Comparison of ENCODE assay signal across 7 mouse cellular contexts in genomic region chr10:81341333-81341949, GRCm38 (mm10). TPM values are rescaled to one million over a fixed set of nuclear protein-coding genes. Genes with fewer than 3 reads are reported as not detected.
A peak's percentile ranks its signal among the peaks of the same experiment; 100 is the strongest.
DNase-seq lines count a peak whose midpoint lies in the region; ATAC-seq and TF ChIP-seq lines count a peak whose summit lies in the region.

No protein-coding gene starts in this region.

- intact Hi-C loops in gastrocnemius, postnatal 14 days (cut with DNase I; ENCODE audit: low total_unique reads), result no loop called here

- H3K4me1 ChIP-seq in midbrain, embryonic 10.5 days, result peaks cover 22% of the 10 kb centered on the region
- peaks cover 8% of the 10 kb centered on the region for H3K4me1 ChIP-seq in midbrain, embryonic 16.5 days (ENCODE audit: control insufficient read depth, insufficient read depth, low read length)
- peaks cover 31% of the 10 kb centered on the region for H3K4me1 ChIP-seq in G1E (ENCODE audit: insufficient read depth, low read depth, low read length)
- H3K4me1 ChIP-seq in bone marrow, adult 2 months (ENCODE audit: control insufficient read depth, insufficient read depth, low read length), result peaks cover 1% of the 10 kb centered on the region
- H3K4me1 ChIP-seq in liver, postnatal 0 days (ENCODE audit: insufficient read depth), result peaks cover 7% of the 10 kb centered on the region

- H3K36me3 ChIP-seq in midbrain, embryonic 10.5 days, result peaks cover 15% of the 10 kb centered on the region
- no peaks in the 10 kb centered on the region for H3K36me3 ChIP-seq in midbrain, embryonic 16.5 days (ENCODE audit: control insufficient read depth, insufficient read depth, low read length)
- H3K36me3 ChIP-seq in G1E (replicated peaks), result peaks cover 14% of the 10 kb centered on the region
- no peaks in the 10 kb centered on the region for H3K36me3 ChIP-seq in liver, postnatal 0 days (replicated peaks; ENCODE audit: insufficient read depth, low read length)

- H3K27me3 ChIP-seq in midbrain, embryonic 10.5 days (ENCODE audit: low read depth, poor library complexity, severe bottlenecking), result peaks cover 91% of the 10 kb centered on the region
- H3K27me3 ChIP-seq in midbrain, embryonic 16.5 days (ENCODE audit: control insufficient read depth, insufficient read depth, low read depth, low read length), result peaks cover 38% of the 10 kb centered on the region
- H3K27me3 ChIP-seq in G1E (ENCODE audit: insufficient read depth, low read length), result peaks cover 36% of the 10 kb centered on the region
- peaks cover 35% of the 10 kb centered on the region for H3K27me3 ChIP-seq in liver, postnatal 0 days (ENCODE audit: insufficient read depth, low read length)

- TF ChIP-seq EP300 in liver, postnatal 0 days (IDR thresholded peaks at IDR 0.05; ENCODE audit: low read depth), result no peak

- no peak for ATAC-seq in midbrain, embryonic 16.5 days
- no peak for ATAC-seq in G1E (ENCODE audit: extremely low read depth, insufficient number of reproducible peaks, low FRiP score, poor library complexity, severe bottlenecking)
- 0 out of 2 replicates have a peak, but pooled peaks have one; percentile 22 for ATAC-seq in liver, postnatal 0 days

- H3K9me3 ChIP-seq in midbrain, embryonic 10.5 days (replicated peaks), result no peaks in the 10 kb centered on the region
- no peaks in the 10 kb centered on the region for H3K9me3 ChIP-seq in midbrain, embryonic 16.5 days (replicated peaks; ENCODE audit: control insufficient read depth, low read length, poor library complexity, severe bottlenecking)
- H3K9me3 ChIP-seq in G1E (replicated peaks), result peaks cover 11% of the 10 kb centered on the region; the same call in 1 of the 2 replicates
- H3K9me3 ChIP-seq in liver, postnatal 0 days (ENCODE audit: low read length), result no peaks in the 10 kb centered on the region

- no peak overlapping the region for H3K4me3 ChIP-seq in midbrain, embryonic 10.5 days
- no peak overlapping the region for H3K4me3 ChIP-seq in midbrain, embryonic 16.5 days (ENCODE audit: low read depth, low read length)
- no peak overlapping the region for H3K4me3 ChIP-seq in G1E (ENCODE audit: low read depth, low read length)
- no peak overlapping the region for H3K4me3 ChIP-seq in bone marrow, adult 2 months (replicated peaks; ENCODE audit: control insufficient read depth, low read depth, low read length)
- H3K4me3 ChIP-seq in liver, postnatal 0 days (ENCODE audit: low read depth, low read length), result no peak overlapping the region

- TF ChIP-seq CTCF in G1E (IDR thresholded peaks at IDR 0.05; ENCODE audit: low read depth, low read length), result peak; percentile 59; the same call in 1 of the 2 replicates
- TF ChIP-seq CTCF in bone marrow, adult 2 months (IDR thresholded peaks at IDR 0.05; ENCODE audit: control insufficient read depth, insufficient read depth, low read length), result peak; percentile 79
- TF ChIP-seq CTCF in liver, postnatal 0 days (IDR thresholded peaks at IDR 0.05; ENCODE audit: low read depth), result peak; percentile 89

- H3K4me2 ChIP-seq in midbrain, embryonic 16.5 days (ENCODE audit: low read length), result no peak overlapping the region
- H3K4me2 ChIP-seq in liver, postnatal 0 days (ENCODE audit: low read depth, low read length), result no peak overlapping the region

- WGBS in midbrain, embryonic 10.5 days, result 36% methylated on average over 16 of the region's 16 CpGs
- 40% methylated on average over 16 of the region's 16 CpGs for WGBS in midbrain, embryonic 16.5 days
- WGBS in bone marrow, adult 2 months, result 45% methylated on average over 16 of the region's 16 CpGs
- whole genome bisulfite sequencing in liver, postnatal 0 days (ENCODE audit: insufficient replicate concordance), result 37% methylated on average over 16 of the region's 16 CpGs

- DNase-seq in midbrain, embryonic 10.5 days (ENCODE audit: low spot score), result peak; percentile 75
- DNase-seq in G1E (ENCODE audit: low spot score), result peak; percentile 59
- peak; percentile 73 for DNase-seq in gastrocnemius, postnatal 14 days
- DNase-seq in liver, postnatal 0 days, result peak; percentile 81
- peak; percentile 71 to 93 for DNase-seq in spleen, postnatal 4 days (ENCODE audit: low spot score in 2 of 2)

- no peak for TF ChIP-seq POLR2A in bone marrow, adult 2 months (IDR thresholded peaks at IDR 0.05; ENCODE audit: borderline replicate concordance, control insufficient read depth, low read depth, low read length)

- H3K27ac ChIP-seq in midbrain, embryonic 10.5 days (replicated peaks), result no peak overlapping the region
- H3K27ac ChIP-seq in midbrain, embryonic 16.5 days (ENCODE audit: low read length), result no peak overlapping the region
- no peak overlapping the region for H3K27ac ChIP-seq in bone marrow, adult 2 months (ENCODE audit: control insufficient read depth, insufficient read depth, low read depth, low read length, poor library complexity)
- H3K27ac ChIP-seq in liver, postnatal 0 days (ENCODE audit: low read depth), result no peak overlapping the region

- no peak overlapping the region for H3K9ac ChIP-seq in midbrain, embryonic 16.5 days (ENCODE audit: low read depth, low read length)
- H3K9ac ChIP-seq in liver, postnatal 0 days (replicated peaks), result no peak overlapping the region

RNA-seq across cellular contexts. Expression of gene Gipc3, which starts 1.6 kb away (rescaled TPM):
- polyA plus RNA-seq in midbrain, embryonic 10.5 days (2016; fragmentation: Nextera tagmentation; extraction: Ambion mirVana), result not detected in 2 replicates
- polyA plus RNA-seq in midbrain, embryonic 16.5 days (2015; fragmentation: Nextera tagmentation; extraction: Ambion mirVana), result not detected in 2 replicates
- total RNA-seq in G1E (2014; fragmentation: Nextera tagmentation), result not detected in 2 replicates
- total RNA-seq in G1E (2017), result 0.11 TPM in 1 of 2 replicates, not detected in the other
- not detected in 2 replicates for polyA plus RNA-seq in G1E (2012)
- not detected in 2 replicates for polyA plus RNA-seq in bone marrow, adult 2 months (2011; ENCODE audit: insufficient read depth, insufficient read length, low replicate concordance, missing spikeins)
- total RNA-seq in gastrocnemius, postnatal 14 days (2021), result 1 to 10 TPM; 1.8 to 2.0 TPM
- 0.02 and 0.08 TPM in 2 replicates for polyA plus RNA-seq in liver, postnatal 0 days (2015; fragmentation: Nextera tagmentation; extraction: Ambion mirVana)

RNA-seq across cellular contexts. Expression of gene Hmg20b, which starts 8.8 kb away (rescaled TPM):
- 102 and 115 TPM in 2 replicates for polyA plus RNA-seq in midbrain, embryonic 10.5 days (2016; fragmentation: Nextera tagmentation; extraction: Ambion mirVana)
- 24.9 and 25.0 TPM in 2 replicates for polyA plus RNA-seq in midbrain, embryonic 16.5 days (2015; fragmentation: Nextera tagmentation; extraction: Ambion mirVana)
- total RNA-seq in G1E (2014; fragmentation: Nextera tagmentation), result 36.7 and 39.2 TPM in 2 replicates
- 12.0 and 21.9 TPM in 2 replicates for total RNA-seq in G1E (2017)
- 142 and 193 TPM in 2 replicates for polyA plus RNA-seq in G1E (2012)
- 56.9 and 60.7 TPM in 2 replicates for polyA plus RNA-seq in bone marrow, adult 2 months (2011; ENCODE audit: insufficient read depth, insufficient read length, low replicate concordance, missing spikeins)
- total RNA-seq in gastrocnemius, postnatal 14 days (2021), result 10 to 100 TPM; 24.3 to 25.8 TPM
- polyA plus RNA-seq in liver, postnatal 0 days (2015; fragmentation: Nextera tagmentation; extraction: Ambion mirVana), result 26.4 and 27.1 TPM in 2 replicates

RNA-seq across cellular contexts. Expression of gene Tbxa2r, which starts 12.9 kb away (rescaled TPM):
- 2.9 and 3.3 TPM in 2 replicates for polyA plus RNA-seq in midbrain, embryonic 10.5 days (2016; fragmentation: Nextera tagmentation; extraction: Ambion mirVana)
- polyA plus RNA-seq in midbrain, embryonic 16.5 days (2015; fragmentation: Nextera tagmentation; extraction: Ambion mirVana), result 4.8 and 5.2 TPM in 2 replicates
- total RNA-seq in G1E (2014; fragmentation: Nextera tagmentation), result not detected in 2 replicates
- 0.06 TPM in 1 of 2 replicates, not detected in the other for total RNA-seq in G1E (2017)
- polyA plus RNA-seq in G1E (2012), result 0.06 TPM in 1 of 2 replicates, not detected in the other
- polyA plus RNA-seq in bone marrow, adult 2 months (2011; ENCODE audit: insufficient read depth, insufficient read length, low replicate concordance, missing spikeins), result 3.3 and 7.9 TPM in 2 replicates
- 1 to 10 TPM; 1.5 to 2.2 TPM for total RNA-seq in gastrocnemius, postnatal 14 days (2021)
- polyA plus RNA-seq in liver, postnatal 0 days (2015; fragmentation: Nextera tagmentation; extraction: Ambion mirVana), result 5.2 and 5.4 TPM in 2 replicates

RNA-seq across cellular contexts. Expression of gene Mfsd12, which starts 15.8 kb away (rescaled TPM):
- 9.3 and 10.6 TPM in 2 replicates for polyA plus RNA-seq in midbrain, embryonic 10.5 days (2016; fragmentation: Nextera tagmentation; extraction: Ambion mirVana)
- polyA plus RNA-seq in midbrain, embryonic 16.5 days (2015; fragmentation: Nextera tagmentation; extraction: Ambion mirVana), result 17.2 and 18.1 TPM in 2 replicates
- total RNA-seq in G1E (2014; fragmentation: Nextera tagmentation) (14.3 and 14.4 TPM in 2 replicates), G1E (2017) (13.1 and 14.6 TPM in 2 replicates)
- 46.7 and 48.2 TPM in 2 replicates for polyA plus RNA-seq in G1E (2012)
- polyA plus RNA-seq in bone marrow, adult 2 months (2011; ENCODE audit: insufficient read depth, insufficient read length, low replicate concordance, missing spikeins), result 11.0 and 14.3 TPM in 2 replicates
- 1 to 10 TPM; 3.7 to 4.0 TPM for total RNA-seq in gastrocnemius, postnatal 14 days (2021)
- 6.8 and 7.9 TPM in 2 replicates for polyA plus RNA-seq in liver, postnatal 0 days (2015; fragmentation: Nextera tagmentation; extraction: Ambion mirVana)

RNA-seq across cellular contexts. Expression of gene Cactin, which starts 20.5 kb away (rescaled TPM):
- polyA plus RNA-seq in midbrain, embryonic 10.5 days (2016; fragmentation: Nextera tagmentation; extraction: Ambion mirVana), result 53.5 and 53.6 TPM in 2 replicates
- 27.6 and 28.3 TPM in 2 replicates for polyA plus RNA-seq in midbrain, embryonic 16.5 days (2015; fragmentation: Nextera tagmentation; extraction: Ambion mirVana)
- 9.0 and 11.4 TPM in 2 replicates for total RNA-seq in G1E (2014; fragmentation: Nextera tagmentation)
- total RNA-seq in G1E (2017), result 23.5 and 23.9 TPM in 2 replicates
- 77.9 and 80.5 TPM in 2 replicates for polyA plus RNA-seq in G1E (2012)
- polyA plus RNA-seq in bone marrow, adult 2 months (2011; ENCODE audit: insufficient read depth, insufficient read length, low replicate concordance, missing spikeins), result 24.0 and 36.6 TPM in 2 replicates
- 1 to 10 TPM; 7.7 to 10.0 TPM for total RNA-seq in gastrocnemius, postnatal 14 days (2021)
- 12.4 and 12.9 TPM in 2 replicates for polyA plus RNA-seq in liver, postnatal 0 days (2015; fragmentation: Nextera tagmentation; extraction: Ambion mirVana)
